Mouse (Mus musculus): ENCODE data around the gene Flna. TPM values are rescaled to one million over a fixed set of nuclear protein-coding genes. Genes with fewer than 3 reads are reported as not detected.

Flna gene
- 124 and 188 TPM in 2 replicates for polyA plus RNA-seq (2015; fragmentation: Nextera tagmentation; extraction: Ambion mirVana)

- 6% methylated on average over 38 of the region's 38 CpGs for WGBS
- Histone ChIP-seq H3K4me2 (peak within 1 kb of the TSS; percentile 70), H3K4me1 (replicated peaks) (peaks cover 5% of the 10 kb centered on the region; the same call in 1 of the 2 replicates), H3K9me3 (replicated peaks) (no peaks in the 10 kb centered on the region), H3K27ac (peak within 1 kb of the TSS; percentile 80), H3K36me3 (no peaks in the 10 kb centered on the region), H3K4me3 (peak within 1 kb of the TSS; percentile 53), H3K9ac (peak within 1 kb of the TSS; percentile 60), H3K27me3 (no peaks in the 10 kb centered on the region)
- ATAC-seq (replicated peaks; ENCODE audit: insufficient number of reproducible peaks, insufficient read depth, low FRiP score, low read depth) = no peak
Observed at GRCm38 (mm10) chrX:74249615-74250014, at the start of gene Flna. Gene Flna, minus strand, starts transcription at chrX:74249820.

DNA sequence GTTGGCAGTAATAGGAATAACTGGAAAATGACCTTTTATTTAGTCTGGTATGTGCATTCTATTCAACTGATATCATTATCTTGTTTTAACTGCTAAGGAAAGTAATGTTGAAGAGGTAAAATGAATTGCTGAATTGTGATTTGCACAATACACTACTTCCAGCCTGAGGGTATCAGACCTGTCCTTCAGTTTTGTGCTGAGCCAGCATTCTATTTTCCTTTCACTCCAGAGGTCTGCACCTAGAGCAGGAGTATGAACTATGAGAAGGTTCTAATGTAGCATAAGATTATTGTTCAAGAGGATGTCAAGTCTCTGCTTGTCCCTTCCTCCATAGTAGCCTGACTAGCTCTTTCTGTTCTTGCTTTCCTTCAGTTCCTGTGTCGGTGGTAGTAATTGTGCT is 48.7 kb upstream of the Flna start:
- Histone ChIP-seq H3K4me1 (replicated peaks) (no peaks in the 10 kb centered on the region), H3K27ac (no peak overlapping the region), H3K4me2 (no peak overlapping the region), H3K9ac (no peak overlapping the region), H3K36me3 (peaks cover 14% of the 10 kb centered on the region), H3K9me3 (replicated peaks) (no peaks in the 10 kb centered on the region), H3K4me3 (no peak overlapping the region), H3K27me3 (no peaks in the 10 kb centered on the region)
- WGBS = 82% methylated on average over 1 of the region's 1 CpGs
- no peak for ATAC-seq (replicated peaks; ENCODE audit: insufficient number of reproducible peaks, insufficient read depth, low FRiP score, low read depth)

GRCm38 (mm10) chrX:74296538-74297448 is 47.2 kb upstream of the Flna start, which contains the start of gene Atp6ap1:
Gene Atp6ap1, plus strand, starts transcription at chrX:74297097.
- peak; percentile 98 for ATAC-seq (replicated peaks; ENCODE audit: insufficient number of reproducible peaks, insufficient read depth, low FRiP score, low read depth)
- H3K4me2 ChIP-seq = peak within 1 kb of the TSS; percentile 70
- peak within 1 kb of the TSS; percentile 77 for H3K9ac ChIP-seq
- no peaks in the 10 kb centered on the region for H3K9me3 ChIP-seq (replicated peaks)
- peak within 1 kb of the TSS; percentile 71 for H3K27ac ChIP-seq
- no peaks in the 10 kb centered on the region for H3K27me3 ChIP-seq
- H3K4me3 ChIP-seq = peak within 1 kb of the TSS; percentile 70
- peaks cover 7% of the 10 kb centered on the region; the same call in 1 of the 2 replicates for H3K36me3 ChIP-seq
- H3K4me1 ChIP-seq (replicated peaks) = no peaks in the 10 kb centered on the region
- WGBS = 11% methylated on average over 37 of the region's 37 CpGs

DNA sequence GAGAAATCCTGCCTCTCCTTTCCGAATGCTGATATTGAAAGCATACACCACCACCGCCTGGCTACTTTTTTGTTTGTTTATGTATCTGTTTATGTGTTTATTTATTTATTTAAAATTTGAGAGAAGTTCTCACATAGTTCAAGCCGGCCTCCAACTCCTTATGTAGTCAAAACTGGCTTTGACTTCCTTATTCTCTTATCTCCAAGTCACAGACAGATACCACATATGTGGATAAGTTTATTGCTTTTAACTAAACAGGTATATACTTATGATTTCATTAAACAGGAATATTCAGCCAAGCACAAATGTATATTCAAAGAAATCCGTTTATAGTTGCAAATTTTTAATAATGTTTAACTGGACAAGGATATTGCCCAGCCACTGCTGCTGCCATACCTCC is 43.8 kb upstream of the Flna start:
- no peak overlapping the region for H3K9ac ChIP-seq
- H3K9me3 ChIP-seq (replicated peaks) = no peaks in the 10 kb centered on the region
- H3K36me3 ChIP-seq = no peaks in the 10 kb centered on the region
- WGBS = 64% methylated on average over 4 of the region's 4 CpGs
- H3K27me3 ChIP-seq = no peaks in the 10 kb centered on the region
- ATAC-seq (replicated peaks; ENCODE audit: insufficient number of reproducible peaks, insufficient read depth, low FRiP score, low read depth) = no peak
- H3K4me2 ChIP-seq = no peak overlapping the region
- H3K4me1 ChIP-seq (replicated peaks) = no peaks in the 10 kb centered on the region
- no peak overlapping the region for H3K4me3 ChIP-seq
- H3K27ac ChIP-seq = no peak overlapping the region

DNA sequence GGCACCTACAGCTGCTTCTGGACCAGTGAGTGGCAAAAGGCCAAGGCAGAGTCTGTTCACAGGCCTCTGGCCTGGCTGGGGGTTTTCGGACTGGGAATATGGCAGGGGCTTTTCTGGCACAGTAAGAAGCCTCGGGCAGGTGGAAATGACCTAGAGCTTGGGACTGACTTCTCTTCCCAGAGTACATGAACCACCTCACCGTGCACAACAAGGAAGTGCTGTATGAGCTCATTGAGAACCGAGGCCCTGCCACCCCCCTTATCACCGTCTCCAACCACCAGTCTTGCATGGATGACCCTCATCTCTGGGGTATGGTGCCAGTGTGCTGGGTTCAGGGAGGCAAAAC is 33.4 kb upstream of the Flna start:
- 23% methylated on average over 5 of the region's 5 CpGs for WGBS
- Histone ChIP-seq H3K4me3 (peak overlapping the region; percentile 64), H3K9me3 (replicated peaks) (no peaks in the 10 kb centered on the region), H3K4me1 (replicated peaks) (peaks cover 8% of the 10 kb centered on the region), H3K27ac (peak overlapping the region; percentile 92), H3K27me3 (no peaks in the 10 kb centered on the region), H3K36me3 (no peaks in the 10 kb centered on the region), H3K4me2 (peak overlapping the region; percentile 78), H3K9ac (peak overlapping the region; percentile 67)
- ATAC-seq (replicated peaks; ENCODE audit: insufficient number of reproducible peaks, insufficient read depth, low FRiP score, low read depth) = no peak

DNA sequence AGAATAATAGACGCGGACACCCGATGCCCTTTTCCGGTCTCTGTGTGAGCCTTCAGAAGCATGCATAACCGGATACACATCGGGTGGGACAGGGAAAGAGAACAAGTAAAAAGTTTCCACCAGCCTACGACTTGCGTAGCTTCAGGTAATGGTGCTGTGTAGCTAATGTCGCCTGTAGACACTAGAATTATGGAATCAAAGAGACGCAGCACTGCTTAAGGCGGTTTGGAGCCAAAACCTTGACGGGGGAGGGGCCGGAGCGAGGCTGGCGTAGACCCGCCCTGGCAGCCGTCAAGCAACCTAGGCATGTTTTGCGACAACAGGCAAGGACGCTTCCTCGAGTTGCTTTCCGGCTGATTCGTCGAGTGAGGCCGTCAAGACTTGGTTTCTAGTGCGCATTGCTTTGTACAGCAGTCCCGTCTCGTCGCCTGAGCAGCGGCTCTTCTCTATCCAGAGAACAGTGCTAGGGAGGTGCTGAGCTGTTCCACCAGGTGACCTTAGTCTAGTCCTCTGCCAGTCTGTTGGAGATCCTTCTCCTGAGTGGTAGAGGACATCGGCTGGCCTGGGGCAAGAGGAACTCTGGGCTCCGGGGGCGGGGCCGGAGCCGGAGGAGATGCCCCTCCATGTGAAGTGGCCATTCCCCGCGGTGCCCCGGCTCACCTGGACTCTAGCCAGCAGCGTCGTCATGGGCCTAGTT is 32.9 kb upstream of the Flna start:
- Histone ChIP-seq H3K4me3 (peak overlapping the region; percentile 64), H3K9me3 (replicated peaks) (no peaks in the 10 kb centered on the region), H3K27ac (peak overlapping the region; percentile 92), H3K4me2 (peak overlapping the region; percentile 78), H3K36me3 (no peaks in the 10 kb centered on the region), H3K9ac (peak overlapping the region; percentile 67), H3K4me1 (replicated peaks) (peaks cover 8% of the 10 kb centered on the region), H3K27me3 (no peaks in the 10 kb centered on the region)
- WGBS = 19% methylated on average over 39 of the region's 39 CpGs
- ATAC-seq (replicated peaks; ENCODE audit: insufficient number of reproducible peaks, insufficient read depth, low FRiP score, low read depth) = peak; percentile 50

DNA sequence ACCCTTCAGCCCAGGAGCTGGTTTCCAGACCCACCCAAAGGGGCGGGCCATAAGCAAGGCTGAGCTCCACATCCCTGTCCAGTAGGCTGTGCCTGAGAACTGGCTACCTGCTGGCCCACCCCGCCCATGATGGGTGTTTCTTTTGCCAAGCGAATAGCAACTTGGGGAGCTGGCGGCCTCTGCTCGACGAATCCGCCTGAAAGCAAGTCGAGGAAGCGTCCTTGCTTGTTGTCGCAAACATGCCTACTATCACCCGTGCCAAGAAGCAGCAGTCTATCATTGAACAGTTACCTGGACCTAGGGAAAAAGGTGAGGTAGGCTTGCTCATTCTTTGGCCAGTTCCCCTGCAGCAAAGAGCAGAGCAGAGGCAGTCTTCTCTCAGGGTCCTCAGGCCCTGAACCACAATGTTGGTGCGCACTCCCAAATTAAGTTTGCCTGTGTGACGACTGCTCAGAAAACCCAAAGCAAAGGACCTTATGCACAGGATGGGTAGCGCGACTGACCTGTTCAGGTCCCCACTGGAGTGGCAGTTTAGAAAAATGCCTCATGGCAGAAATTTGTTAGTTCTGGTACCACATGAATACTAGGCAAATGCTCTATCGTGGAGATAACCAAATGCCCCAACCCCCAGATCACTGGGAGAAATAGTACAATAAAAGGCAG is 32.2 kb upstream of the Flna start, which contains the start of the genes Taz and Dnase1l1:
TSS of gene Taz (plus strand) at position 181 of the 663 bp plus-strand sequence.
TSS of gene Dnase1l1 (minus strand) at position 606 of the 663 bp plus-strand sequence.
- Histone ChIP-seq H3K36me3 (no peaks in the 10 kb centered on the region), H3K27ac (peak within 1 kb of the TSS; percentile 92), H3K27me3 (no peaks in the 10 kb centered on the region), H3K9me3 (replicated peaks) (no peaks in the 10 kb centered on the region), H3K4me2 (peak within 1 kb of the TSS; percentile 78), H3K9ac (peak within 1 kb of the TSS; percentile 67), H3K4me3 (peak within 1 kb of the TSS; percentile 64), H3K4me1 (replicated peaks) (peaks cover 8% of the 10 kb centered on the region)
- peak; percentile 90 for ATAC-seq (replicated peaks; ENCODE audit: insufficient number of reproducible peaks, insufficient read depth, low FRiP score, low read depth)
- WGBS = 12% methylated on average over 16 of the region's 16 CpGs

DNA sequence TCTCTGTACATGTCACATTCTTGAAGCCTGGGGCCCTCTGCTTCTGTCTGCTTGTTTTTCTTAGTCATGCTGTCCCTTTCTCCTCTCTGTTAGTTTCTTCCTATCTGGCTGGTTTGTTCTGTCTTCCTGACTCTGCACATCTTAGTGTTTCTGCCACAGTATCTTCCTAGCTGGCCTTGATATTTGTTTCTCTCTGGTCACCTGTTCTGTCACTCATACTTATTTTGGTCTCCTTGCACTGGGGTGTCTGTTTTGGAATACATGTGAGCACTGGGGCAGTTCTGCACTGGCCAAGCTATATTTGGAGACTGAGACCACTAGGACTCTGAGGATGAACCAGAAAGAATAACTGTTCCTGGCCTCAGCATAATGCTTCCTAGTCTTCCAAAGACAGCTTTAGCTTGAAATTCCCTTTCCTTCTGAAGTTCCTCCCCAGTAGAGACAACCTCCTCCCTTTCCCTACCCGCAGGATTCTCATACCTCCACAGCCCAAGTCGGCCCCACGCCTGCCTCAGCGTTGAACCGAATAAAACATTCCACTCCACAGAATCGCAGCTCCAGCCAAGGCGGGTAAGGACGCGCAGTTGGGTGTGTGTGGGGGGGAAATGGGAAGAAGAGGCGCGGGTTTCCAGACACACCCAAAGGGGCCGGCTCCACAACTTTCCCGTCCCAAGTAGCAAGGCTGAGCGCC is 31.6 kb upstream of the Flna start:
- peak overlapping the region; percentile 56 for H3K9ac ChIP-seq
- H3K4me1 ChIP-seq (replicated peaks) = peaks cover 8% of the 10 kb centered on the region
- H3K4me2 ChIP-seq = peak overlapping the region; percentile 78
- no peaks in the 10 kb centered on the region for H3K27me3 ChIP-seq
- no peaks in the 10 kb centered on the region for H3K9me3 ChIP-seq (replicated peaks)
- WGBS = 9% methylated on average over 14 of the region's 14 CpGs
- no peaks in the 10 kb centered on the region for H3K36me3 ChIP-seq
- peak overlapping the region; percentile 92 for H3K27ac ChIP-seq
- H3K4me3 ChIP-seq = peak overlapping the region; percentile 64
- ATAC-seq (replicated peaks; ENCODE audit: insufficient number of reproducible peaks, insufficient read depth, low FRiP score, low read depth) = peak; percentile 15

- H3K27ac ChIP-seq = no peak overlapping the region
- H3K9me3 ChIP-seq (replicated peaks) = no peaks in the 10 kb centered on the region
- no peak overlapping the region for H3K9ac ChIP-seq
- WGBS = 70% methylated on average over 8 of the region's 8 CpGs
- no peaks in the 10 kb centered on the region for H3K27me3 ChIP-seq
- H3K36me3 ChIP-seq = peaks cover 3% of the 10 kb centered on the region; the same call in 1 of the 2 replicates
- no peak overlapping the region for H3K4me3 ChIP-seq
- peaks cover 2% of the 10 kb centered on the region; the same call in 1 of the 2 replicates for H3K4me1 ChIP-seq (replicated peaks)
- no peak overlapping the region for H3K4me2 ChIP-seq
- no peak for ATAC-seq (replicated peaks; ENCODE audit: insufficient number of reproducible peaks, insufficient read depth, low FRiP score, low read depth)
Observed at GRCm38 (mm10) chrX:74277916-74278315, 28.3 kb upstream of the Flna start.

DNA sequence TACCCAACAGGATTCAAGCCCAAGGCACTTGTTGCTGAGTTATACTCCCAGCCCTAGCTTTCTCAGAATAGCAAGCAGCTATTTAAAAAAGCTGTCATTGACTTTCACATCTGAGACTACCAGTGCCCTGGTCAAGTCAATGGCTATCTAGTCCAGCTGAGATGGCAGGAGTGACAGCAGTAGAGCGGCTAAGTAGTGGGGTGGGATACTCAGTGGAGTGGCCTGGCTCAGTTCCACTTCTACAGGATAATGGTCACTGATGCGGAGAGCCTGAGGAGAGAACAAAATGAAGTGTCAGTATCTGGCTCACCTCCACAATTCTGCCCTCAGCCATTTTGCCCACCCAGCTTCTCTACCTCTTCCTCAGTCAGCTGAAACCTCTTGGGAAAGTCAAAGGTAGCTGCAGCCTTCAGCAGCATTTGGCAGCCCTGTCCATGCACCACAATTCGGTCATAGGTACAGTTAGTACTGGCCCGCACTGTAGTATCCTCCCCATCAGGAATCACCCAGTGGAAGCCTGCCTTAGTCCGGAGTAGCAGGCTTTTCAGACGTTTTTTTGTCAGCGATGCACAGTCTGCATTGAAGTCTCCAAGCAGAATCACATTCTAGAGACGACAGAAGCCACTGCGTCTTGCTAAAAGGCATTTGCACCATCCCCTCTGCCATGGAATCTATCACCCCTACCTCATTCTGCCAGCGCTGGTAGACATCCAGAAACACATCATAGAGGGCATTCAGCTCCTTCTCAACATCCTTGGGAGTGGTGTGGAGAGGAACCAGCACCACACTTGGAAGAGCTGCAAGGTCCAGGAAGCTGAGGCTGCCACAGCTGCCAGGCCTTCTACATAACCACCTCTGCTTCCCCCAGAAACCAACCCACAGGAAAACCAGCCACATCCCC is 24.1 kb upstream of the Flna start:
- H3K27ac ChIP-seq = peak overlapping the region; percentile 37; the same call in 1 of the 2 replicates
- H3K36me3 ChIP-seq = peaks cover 3% of the 10 kb centered on the region; the same call in 1 of the 2 replicates

More for the DNA sequence above, 24.1 kb upstream of the Flna start:
- H3K4me1 ChIP-seq (replicated peaks) = 0 out of 2 replicates have a peak, but pooled peaks cover 5% of the 10 kb centered on the region
- 29% methylated on average over 10 of the region's 10 CpGs for WGBS
- no peaks in the 10 kb centered on the region for H3K27me3 ChIP-seq
- H3K9ac ChIP-seq = no peak overlapping the region
- no peak overlapping the region for H3K4me3 ChIP-seq
- no peaks in the 10 kb centered on the region for H3K9me3 ChIP-seq (replicated peaks)
- ATAC-seq (replicated peaks; ENCODE audit: insufficient number of reproducible peaks, insufficient read depth, low FRiP score, low read depth) = no peak
- H3K4me2 ChIP-seq = no peak overlapping the region

Measured in heart, embryonic 15.5 days (tissue).